Mouse (Mus musculus): ENCODE measurements at regions not wholly inside any gene's neighbourhood (a gene's known extent, or its start where the extent isn't known, plus 50 kb on each side); places are given as distances from the start of the nearest gene placed in this dataset.

GRCm38 (mm10) chr9:115547625-115548325 is 237.6 kb upstream of the Stt3b start:
- Histone ChIP-seq H3K27me3 (replicated peaks; ENCODE audit: control insufficient read depth, insufficient read depth, low read length) (no peaks in the 10 kb centered on the region), H3K9me3 (ENCODE audit: control insufficient read depth, low read length) (no peaks in the 10 kb centered on the region), H3K36me3 (ENCODE audit: control insufficient read depth, insufficient read depth) (no peaks in the 10 kb centered on the region), H3K27ac (ENCODE audit: low read length) (no peak overlapping the region), H3K4me3 (replicated peaks; ENCODE audit: low read length) (no peak overlapping the region), H3K9ac (replicated peaks; ENCODE audit: low read depth, low read length) (no peak overlapping the region), H3K4me1 (replicated peaks; ENCODE audit: control insufficient read depth, insufficient read depth, low read length) (peaks cover 4% of the 10 kb centered on the region; the same call in 1 of the 2 replicates), H3K4me2 (ENCODE audit: low read length) (no peak overlapping the region)
- ATAC-seq, result no peak; the same call in 1 of the 2 replicates
- WGBS, result 40% methylated on average over 8 of the region's 8 CpGs

GRCm38 (mm10) chr9:115548722-115549349 is 238.6 kb upstream of the Stt3b start:
- WGBS, result 62% methylated on average over 8 of the region's 8 CpGs
- H3K27ac ChIP-seq (ENCODE audit: low read length), result no peak overlapping the region
- H3K27me3 ChIP-seq (replicated peaks; ENCODE audit: control insufficient read depth, insufficient read depth, low read length), result no peaks in the 10 kb centered on the region
- H3K4me1 ChIP-seq (replicated peaks; ENCODE audit: control insufficient read depth, insufficient read depth, low read length), result peaks cover 4% of the 10 kb centered on the region; the same call in 1 of the 2 replicates
- no peak overlapping the region for H3K4me2 ChIP-seq (ENCODE audit: low read length)
- no peaks in the 10 kb centered on the region for H3K36me3 ChIP-seq (ENCODE audit: control insufficient read depth, insufficient read depth)
- ATAC-seq, result no peak
- no peaks in the 10 kb centered on the region for H3K9me3 ChIP-seq (ENCODE audit: control insufficient read depth, low read length)
- no peak overlapping the region for H3K9ac ChIP-seq (replicated peaks; ENCODE audit: low read depth, low read length)
- H3K4me3 ChIP-seq (replicated peaks; ENCODE audit: low read length), result no peak overlapping the region

GRCm38 (mm10) chr9:115551080-115551479 is 240.9 kb upstream of the Stt3b start:
- no peaks in the 10 kb centered on the region for H3K27me3 ChIP-seq (replicated peaks; ENCODE audit: control insufficient read depth, insufficient read depth, low read length)
- H3K27ac ChIP-seq (ENCODE audit: low read length), result no peak overlapping the region
- ATAC-seq, result no peak
- peaks cover 4% of the 10 kb centered on the region; the same call in 1 of the 2 replicates for H3K4me1 ChIP-seq (replicated peaks; ENCODE audit: control insufficient read depth, insufficient read depth, low read length)
- no peaks in the 10 kb centered on the region for H3K36me3 ChIP-seq (ENCODE audit: control insufficient read depth, insufficient read depth)
- no peaks in the 10 kb centered on the region for H3K9me3 ChIP-seq (ENCODE audit: control insufficient read depth, low read length)
- H3K4me2 ChIP-seq (ENCODE audit: low read length), result no peak overlapping the region
- H3K4me3 ChIP-seq (replicated peaks; ENCODE audit: low read length), result no peak overlapping the region
- WGBS, result 90% methylated on average over 11 of the region's 11 CpGs
- no peak overlapping the region for H3K9ac ChIP-seq (replicated peaks; ENCODE audit: low read depth, low read length)

- no peak for ATAC-seq
- Histone ChIP-seq H3K27ac (ENCODE audit: low read length) (no peak overlapping the region), H3K4me2 (ENCODE audit: low read length) (no peak overlapping the region), H3K36me3 (ENCODE audit: control insufficient read depth, insufficient read depth) (no peaks in the 10 kb centered on the region), H3K4me3 (replicated peaks; ENCODE audit: low read length) (no peak overlapping the region), H3K27me3 (replicated peaks; ENCODE audit: control insufficient read depth, insufficient read depth, low read length) (no peaks in the 10 kb centered on the region), H3K9ac (replicated peaks; ENCODE audit: low read depth, low read length) (no peak overlapping the region), H3K4me1 (replicated peaks; ENCODE audit: control insufficient read depth, insufficient read depth, low read length) (peaks cover 4% of the 10 kb centered on the region; the same call in 1 of the 2 replicates), H3K9me3 (ENCODE audit: control insufficient read depth, low read length) (no peaks in the 10 kb centered on the region)
- WGBS, result 78% methylated on average over 4 of the region's 4 CpGs
Measured at GRCm38 (mm10) chr9:115551501-115551900, 241.3 kb upstream of the Stt3b start.

GRCm38 (mm10) chr9:115558131-115558530 is 247.9 kb upstream of the Stt3b start:
- Histone ChIP-seq H3K27ac (ENCODE audit: low read length) (no peak overlapping the region), H3K9me3 (ENCODE audit: control insufficient read depth, low read length) (no peaks in the 10 kb centered on the region), H3K9ac (replicated peaks; ENCODE audit: low read depth, low read length) (no peak overlapping the region), H3K4me2 (ENCODE audit: low read length) (no peak overlapping the region), H3K27me3 (replicated peaks; ENCODE audit: control insufficient read depth, insufficient read depth, low read length) (no peaks in the 10 kb centered on the region), H3K4me1 (replicated peaks; ENCODE audit: control insufficient read depth, insufficient read depth, low read length) (no peaks in the 10 kb centered on the region), H3K4me3 (replicated peaks; ENCODE audit: low read length) (no peak overlapping the region), H3K36me3 (ENCODE audit: control insufficient read depth, insufficient read depth) (no peaks in the 10 kb centered on the region)
- no peak for ATAC-seq
- 88% methylated on average over 7 of the region's 7 CpGs for WGBS

GRCm38 (mm10) chr9:115559521-115559920 is 249.3 kb upstream of the Stt3b start:
- H3K4me2 ChIP-seq (ENCODE audit: low read length), result no peak overlapping the region
- WGBS, result 98% methylated on average over 5 of the region's 5 CpGs

GRCm38 (mm10) chr9:115561207-115561606 is 251.0 kb upstream of the Stt3b start:
- no peak overlapping the region for H3K27ac ChIP-seq (ENCODE audit: low read length)
- no peak overlapping the region for H3K4me2 ChIP-seq (ENCODE audit: low read length)
- 92% methylated on average over 6 of the region's 6 CpGs for WGBS
- no peaks in the 10 kb centered on the region for H3K4me1 ChIP-seq (replicated peaks; ENCODE audit: control insufficient read depth, insufficient read depth, low read length)
- H3K9me3 ChIP-seq (ENCODE audit: control insufficient read depth, low read length), result no peaks in the 10 kb centered on the region
- H3K4me3 ChIP-seq (replicated peaks; ENCODE audit: low read length), result no peak overlapping the region
- no peaks in the 10 kb centered on the region for H3K27me3 ChIP-seq (replicated peaks; ENCODE audit: control insufficient read depth, insufficient read depth, low read length)
- no peak overlapping the region for H3K9ac ChIP-seq (replicated peaks; ENCODE audit: low read depth, low read length)
- ATAC-seq, result no peak
- H3K36me3 ChIP-seq (ENCODE audit: control insufficient read depth, insufficient read depth), result no peaks in the 10 kb centered on the region

More at GRCm38 (mm10) chr9:115559521-115559920, 249.3 kb upstream of the Stt3b start:
- no peaks in the 10 kb centered on the region for H3K27me3 ChIP-seq (replicated peaks; ENCODE audit: control insufficient read depth, insufficient read depth, low read length)
- no peaks in the 10 kb centered on the region for H3K36me3 ChIP-seq (ENCODE audit: control insufficient read depth, insufficient read depth)
- H3K9me3 ChIP-seq (ENCODE audit: control insufficient read depth, low read length), result no peaks in the 10 kb centered on the region
- ATAC-seq, result no peak
- H3K27ac ChIP-seq (ENCODE audit: low read length), result no peak overlapping the region
- H3K4me1 ChIP-seq (replicated peaks; ENCODE audit: control insufficient read depth, insufficient read depth, low read length), result no peaks in the 10 kb centered on the region
- H3K9ac ChIP-seq (replicated peaks; ENCODE audit: low read depth, low read length), result no peak overlapping the region
- no peak overlapping the region for H3K4me3 ChIP-seq (replicated peaks; ENCODE audit: low read length)

- Histone ChIP-seq H3K4me2 (ENCODE audit: low read length) (no peak overlapping the region), H3K27me3 (replicated peaks; ENCODE audit: control insufficient read depth, insufficient read depth, low read length) (no peaks in the 10 kb centered on the region), H3K4me3 (replicated peaks; ENCODE audit: low read length) (no peak overlapping the region), H3K4me1 (replicated peaks; ENCODE audit: control insufficient read depth, insufficient read depth, low read length) (no peaks in the 10 kb centered on the region), H3K36me3 (ENCODE audit: control insufficient read depth, insufficient read depth) (no peaks in the 10 kb centered on the region), H3K27ac (ENCODE audit: low read length) (no peak overlapping the region), H3K9ac (replicated peaks; ENCODE audit: low read depth, low read length) (no peak overlapping the region), H3K9me3 (ENCODE audit: control insufficient read depth, low read length) (no peaks in the 10 kb centered on the region)
- no peak for ATAC-seq
- WGBS, result 56% methylated on average over 4 of the region's 4 CpGs
Measured at GRCm38 (mm10) chr9:115562783-115563182, 252.6 kb upstream of the Stt3b start.

GRCm38 (mm10) chr9:115564366-115564765 is 254.1 kb upstream of the Stt3b start:
- WGBS, result 47% methylated on average over 1 of the region's 1 CpGs
- H3K36me3 ChIP-seq (ENCODE audit: control insufficient read depth, insufficient read depth), result no peaks in the 10 kb centered on the region
- no peak for ATAC-seq

More at GRCm38 (mm10) chr9:115564366-115564765, 254.1 kb upstream of the Stt3b start:
- Histone ChIP-seq H3K27ac (ENCODE audit: low read length) (no peak overlapping the region), H3K9me3 (ENCODE audit: control insufficient read depth, low read length) (no peaks in the 10 kb centered on the region), H3K27me3 (replicated peaks; ENCODE audit: control insufficient read depth, insufficient read depth, low read length) (no peaks in the 10 kb centered on the region), H3K4me1 (replicated peaks; ENCODE audit: control insufficient read depth, insufficient read depth, low read length) (no peaks in the 10 kb centered on the region), H3K9ac (replicated peaks; ENCODE audit: low read depth, low read length) (no peak overlapping the region), H3K4me2 (ENCODE audit: low read length) (no peak overlapping the region), H3K4me3 (replicated peaks; ENCODE audit: low read length) (no peak overlapping the region)
